Mouse (Mus musculus): ENCODE measurements around the gene Prkch. TPM values are rescaled to one million over a fixed set of nuclear protein-coding genes. Genes with fewer than 3 reads are reported as not detected.

The Prkch gene
- polyA plus RNA-seq, 1 experiment, result 12.5 TPM

- Histone ChIP-seq H3K27ac (ENCODE audit: insufficient read depth, low read length) (no peak overlapping the region), H3K4me1 (ENCODE audit: control insufficient read depth, insufficient read depth, insufficient read length) (peaks cover 8% of the 10 kb centered on the region; the same call in 1 of the 2 replicates), H3K4me3 (ENCODE audit: extremely low read depth, insufficient read depth, insufficient read length) (no peak overlapping the region), H3K36me3 (ENCODE audit: control insufficient read depth, insufficient read depth, low read length) (no peaks in the 10 kb centered on the region), H3K27me3 (ENCODE audit: control insufficient read depth, insufficient read depth, low read length) (no peaks in the 10 kb centered on the region)
- TF ChIP-seq CTCF (IDR thresholded peaks at IDR 0.05; ENCODE audit: extremely low read depth, insufficient read depth, insufficient read length, insufficient replicate concordance) (no peak), POLR2A (IDR thresholded peaks at IDR 0.05; ENCODE audit: low read depth, low read length) (no peak)
- DNase-seq (ENCODE audit: low read depth in 1 of 2, low spot score in 2 of 2), result no peak
- WGBS, result 86% methylated on average over 6 of the region's 6 CpGs
These were observed 191.9 kb downstream of the Prkch start for GRCm38 (mm10) chr12:73776401-73776945.

GRCm38 (mm10) chr12:73777673-73778072 lies 193.1 kb downstream of the Prkch start:
- Histone ChIP-seq H3K36me3 (ENCODE audit: control insufficient read depth, insufficient read depth, low read length) (no peaks in the 10 kb centered on the region), H3K4me1 (ENCODE audit: control insufficient read depth, insufficient read depth, insufficient read length) (peaks cover 8% of the 10 kb centered on the region; the same call in 1 of the 2 replicates), H3K4me3 (ENCODE audit: extremely low read depth, insufficient read depth, insufficient read length) (no peak overlapping the region), H3K27me3 (ENCODE audit: control insufficient read depth, insufficient read depth, low read length) (no peaks in the 10 kb centered on the region), H3K27ac (ENCODE audit: insufficient read depth, low read length) (no peak overlapping the region)
- no peak for TF ChIP-seq POLR2A (IDR thresholded peaks at IDR 0.05; ENCODE audit: low read depth, low read length)
- TF ChIP-seq CTCF (IDR thresholded peaks at IDR 0.05; ENCODE audit: extremely low read depth, insufficient read depth, insufficient read length, insufficient replicate concordance), result no peak
- DNase-seq (ENCODE audit: low read depth in 1 of 2, low spot score in 2 of 2), result no peak
- WGBS, result 90% methylated on average over 11 of the region's 11 CpGs

GRCm38 (mm10) chr12:73779332-73780231 lies 195.0 kb downstream of the Prkch start:
- peaks cover 8% of the 10 kb centered on the region; the same call in 1 of the 2 replicates for H3K4me1 ChIP-seq (ENCODE audit: control insufficient read depth, insufficient read depth, insufficient read length)
- WGBS, result 23% methylated on average over 13 of the region's 13 CpGs
- no peaks in the 10 kb centered on the region for H3K36me3 ChIP-seq (ENCODE audit: control insufficient read depth, insufficient read depth, low read length)
- peak overlapping the region; percentile 31 for H3K4me3 ChIP-seq (ENCODE audit: extremely low read depth, insufficient read depth, insufficient read length)
- no peaks in the 10 kb centered on the region for H3K27me3 ChIP-seq (ENCODE audit: control insufficient read depth, insufficient read depth, low read length)
- DNase-seq (ENCODE audit: low read depth in 1 of 2, low spot score in 2 of 2), result peak; percentile 19 to 24
- TF ChIP-seq POLR2A (IDR thresholded peaks at IDR 0.05; ENCODE audit: low read depth, low read length) (no peak), CTCF (IDR thresholded peaks at IDR 0.05; ENCODE audit: extremely low read depth, insufficient read depth, insufficient read length, insufficient replicate concordance) (no peak)
- no peak overlapping the region for H3K27ac ChIP-seq (ENCODE audit: insufficient read depth, low read length)

GRCm38 (mm10) chr12:73781425-73782032 lies 196.9 kb downstream of the Prkch start:
- no peaks in the 10 kb centered on the region for H3K27me3 ChIP-seq (ENCODE audit: control insufficient read depth, insufficient read depth, low read length)
- no peak for DNase-seq (ENCODE audit: low read depth in 1 of 2, low spot score in 2 of 2)
- no peak overlapping the region for H3K4me3 ChIP-seq (ENCODE audit: extremely low read depth, insufficient read depth, insufficient read length)
- H3K27ac ChIP-seq (ENCODE audit: insufficient read depth, low read length), result no peak overlapping the region
- TF ChIP-seq POLR2A (IDR thresholded peaks at IDR 0.05; ENCODE audit: low read depth, low read length), result no peak
- TF ChIP-seq CTCF (IDR thresholded peaks at IDR 0.05; ENCODE audit: extremely low read depth, insufficient read depth, insufficient read length, insufficient replicate concordance), result no peak
- 85% methylated on average over 6 of the region's 6 CpGs for WGBS
- peaks cover 8% of the 10 kb centered on the region; the same call in 1 of the 2 replicates for H3K4me1 ChIP-seq (ENCODE audit: control insufficient read depth, insufficient read depth, insufficient read length)
- no peaks in the 10 kb centered on the region for H3K36me3 ChIP-seq (ENCODE audit: control insufficient read depth, insufficient read depth, low read length)

- Histone ChIP-seq H3K27ac (ENCODE audit: insufficient read depth, low read length) (no peak overlapping the region), H3K4me3 (ENCODE audit: extremely low read depth, insufficient read depth, insufficient read length) (no peak overlapping the region), H3K36me3 (ENCODE audit: control insufficient read depth, insufficient read depth, low read length) (no peaks in the 10 kb centered on the region), H3K27me3 (ENCODE audit: control insufficient read depth, insufficient read depth, low read length) (no peaks in the 10 kb centered on the region), H3K4me1 (ENCODE audit: control insufficient read depth, insufficient read depth, insufficient read length) (no peaks in the 10 kb centered on the region)
- WGBS, result 79% methylated on average over 8 of the region's 8 CpGs
- TF ChIP-seq POLR2A (IDR thresholded peaks at IDR 0.05; ENCODE audit: low read depth, low read length), result no peak
- no peak for TF ChIP-seq CTCF (IDR thresholded peaks at IDR 0.05; ENCODE audit: extremely low read depth, insufficient read depth, insufficient read length, insufficient replicate concordance)
- no peak for DNase-seq (ENCODE audit: low read depth in 1 of 2, low spot score in 2 of 2)
These were observed 202.3 kb downstream of the Prkch start for GRCm38 (mm10) chr12:73786909-73787308.

- 71% methylated on average over 3 of the region's 3 CpGs for WGBS
- TF ChIP-seq CTCF (IDR thresholded peaks at IDR 0.05; ENCODE audit: extremely low read depth, insufficient read depth, insufficient read length, insufficient replicate concordance), result no peak
- no peak for TF ChIP-seq POLR2A (IDR thresholded peaks at IDR 0.05; ENCODE audit: low read depth, low read length)
- Histone ChIP-seq H3K4me1 (ENCODE audit: control insufficient read depth, insufficient read depth, insufficient read length) (no peaks in the 10 kb centered on the region), H3K36me3 (ENCODE audit: control insufficient read depth, insufficient read depth, low read length) (no peaks in the 10 kb centered on the region), H3K4me3 (ENCODE audit: extremely low read depth, insufficient read depth, insufficient read length) (no peak overlapping the region), H3K27ac (ENCODE audit: insufficient read depth, low read length) (no peak overlapping the region), H3K27me3 (ENCODE audit: control insufficient read depth, insufficient read depth, low read length) (no peaks in the 10 kb centered on the region)
- no peak for DNase-seq (ENCODE audit: low read depth in 1 of 2, low spot score in 2 of 2)
These were observed 204.3 kb downstream of the Prkch start for GRCm38 (mm10) chr12:73788850-73789249.

Data from spleen, adult 2 months (tissue).